Mouse (Mus musculus): ENCODE measurements at regions not wholly inside any gene's neighbourhood (a gene's known extent, or its start where the extent isn't known, plus 50 kb on each side); places are given as distances from the start of the nearest gene placed in this dataset.

DNA sequence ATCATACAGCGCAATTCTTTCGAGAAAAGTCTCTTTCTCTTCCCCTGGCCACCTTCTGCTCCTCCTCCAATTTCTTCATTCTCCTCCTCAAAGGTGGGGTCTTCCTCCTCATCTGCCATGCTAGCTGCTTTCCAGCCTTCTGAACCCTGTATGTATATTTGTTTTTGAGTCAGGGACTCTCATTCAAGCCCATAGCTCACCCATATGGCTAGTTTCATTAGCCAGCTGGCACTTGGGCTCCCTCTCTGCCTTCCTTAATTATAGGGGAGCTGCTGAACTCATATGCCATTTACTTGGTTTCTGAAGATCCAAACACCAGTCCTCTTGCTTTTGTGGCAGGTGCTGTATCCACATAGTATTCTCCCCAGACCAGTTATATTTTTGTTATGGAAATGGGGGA, 160.8 kb upstream of the Otx2 start:
- Histone ChIP-seq H3K9me3 (replicated peaks; ENCODE audit: control insufficient read depth, low read length) (no peaks in the 10 kb centered on the region), H3K27ac (ENCODE audit: low read length) (no peak overlapping the region), H3K4me3 (ENCODE audit: low read depth, low read length) (no peak overlapping the region), H3K4me2 (ENCODE audit: low read depth, low read length) (no peak overlapping the region), H3K27me3 (ENCODE audit: control insufficient read depth, insufficient read depth, low read depth, low read length) (no peaks in the 10 kb centered on the region), H3K9ac (ENCODE audit: low read depth, low read length) (no peak overlapping the region), H3K36me3 (ENCODE audit: control insufficient read depth, insufficient read depth) (no peaks in the 10 kb centered on the region), H3K4me1 (ENCODE audit: control insufficient read depth, low read depth, low read length) (no peaks in the 10 kb centered on the region)
- 71% methylated on average over 2 of the region's 2 CpGs for WGBS (ENCODE audit: insufficient replicate concordance)
- no peak for ATAC-seq (ENCODE audit: low read depth)

DNA sequence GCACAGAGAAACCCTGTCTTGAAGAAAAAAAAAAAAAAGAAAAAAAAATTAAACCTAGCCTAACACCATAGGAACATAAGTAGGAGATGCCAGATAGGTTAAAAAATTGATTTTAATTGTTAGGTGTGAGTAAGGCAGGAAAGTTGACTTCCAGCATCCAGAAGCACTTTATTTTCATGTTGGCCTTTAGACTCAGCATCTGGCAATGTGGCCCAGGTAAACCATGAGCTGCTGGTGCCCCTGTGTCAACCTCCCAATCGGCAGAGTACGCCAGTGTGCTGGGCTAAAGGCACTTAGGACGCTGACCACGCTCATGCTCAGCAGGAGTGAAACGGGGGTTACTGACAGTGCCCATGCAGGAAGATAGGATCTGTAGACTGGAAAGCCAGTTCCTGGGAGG, 152.8 kb upstream of the Otx2 start:
- H3K9ac ChIP-seq (ENCODE audit: low read depth, low read length): no peak overlapping the region
- no peak for ATAC-seq (ENCODE audit: low read depth)
- 55% methylated on average over 5 of the region's 5 CpGs for WGBS (ENCODE audit: insufficient replicate concordance)
- H3K36me3 ChIP-seq (ENCODE audit: control insufficient read depth, insufficient read depth): no peaks in the 10 kb centered on the region
- no peaks in the 10 kb centered on the region for H3K4me1 ChIP-seq (ENCODE audit: control insufficient read depth, low read depth, low read length)
- H3K27me3 ChIP-seq (ENCODE audit: control insufficient read depth, insufficient read depth, low read depth, low read length): no peaks in the 10 kb centered on the region
- no peak overlapping the region for H3K27ac ChIP-seq (ENCODE audit: low read length)
- H3K4me3 ChIP-seq (ENCODE audit: low read depth, low read length): no peak overlapping the region
- no peak overlapping the region for H3K4me2 ChIP-seq (ENCODE audit: low read depth, low read length)
- H3K9me3 ChIP-seq (replicated peaks; ENCODE audit: control insufficient read depth, low read length): no peaks in the 10 kb centered on the region

DNA sequence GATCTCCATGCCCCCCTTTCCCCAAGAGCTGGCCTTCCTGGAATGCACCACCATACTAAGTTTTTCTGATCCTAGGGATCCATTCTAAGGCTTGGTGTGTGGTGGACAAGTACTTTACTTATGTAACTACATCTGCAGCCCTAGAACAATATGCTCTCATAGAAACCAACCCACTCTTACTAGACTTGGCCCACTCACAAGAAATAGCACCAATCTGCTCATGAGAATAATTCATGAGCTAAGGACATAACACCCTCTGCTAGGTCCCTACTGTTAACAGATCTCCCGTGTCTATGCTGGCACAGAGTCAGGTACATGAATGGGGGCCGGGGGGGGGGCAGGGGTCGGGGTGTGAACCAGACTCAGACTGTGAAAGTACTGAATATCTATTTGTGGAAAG, 150.8 kb upstream of the Otx2 start:
- no peak overlapping the region for H3K27ac ChIP-seq (ENCODE audit: low read length)
- H3K4me1 ChIP-seq (ENCODE audit: control insufficient read depth, low read depth, low read length): no peaks in the 10 kb centered on the region
- no peak overlapping the region for H3K9ac ChIP-seq (ENCODE audit: low read depth, low read length)
- no peak overlapping the region for H3K4me2 ChIP-seq (ENCODE audit: low read depth, low read length)
- no peak overlapping the region for H3K4me3 ChIP-seq (ENCODE audit: low read depth, low read length)
- WGBS (ENCODE audit: insufficient replicate concordance): 50% methylated on average over 3 of the region's 3 CpGs
- no peaks in the 10 kb centered on the region for H3K27me3 ChIP-seq (ENCODE audit: control insufficient read depth, insufficient read depth, low read depth, low read length)
- H3K9me3 ChIP-seq (replicated peaks; ENCODE audit: control insufficient read depth, low read length): no peaks in the 10 kb centered on the region
- no peaks in the 10 kb centered on the region for H3K36me3 ChIP-seq (ENCODE audit: control insufficient read depth, insufficient read depth)
- no peak for ATAC-seq (ENCODE audit: low read depth)

DNA sequence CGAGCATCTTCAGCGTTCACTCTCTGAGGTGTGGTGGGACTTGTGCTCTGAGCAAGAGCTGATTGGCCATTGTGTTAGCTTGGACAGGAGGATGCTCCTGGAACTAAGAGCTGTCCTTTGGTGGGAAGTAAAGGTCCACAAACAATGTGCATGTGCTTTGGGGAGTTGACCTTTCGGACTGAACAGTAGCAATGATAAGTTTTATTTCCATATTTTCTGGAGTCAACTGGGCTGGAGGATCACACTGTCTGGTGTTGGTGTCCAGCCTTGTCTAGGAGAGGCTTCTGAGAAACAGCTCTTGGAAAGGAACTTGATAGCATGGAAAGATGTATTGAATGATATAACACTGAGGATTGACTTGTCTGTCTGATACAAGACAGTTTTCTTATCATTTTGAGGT, 142.3 kb upstream of the Otx2 start:
- no peaks in the 10 kb centered on the region for H3K9me3 ChIP-seq (replicated peaks; ENCODE audit: control insufficient read depth, low read length)
- no peak overlapping the region for H3K4me2 ChIP-seq (ENCODE audit: low read depth, low read length)
- no peaks in the 10 kb centered on the region for H3K27me3 ChIP-seq (ENCODE audit: control insufficient read depth, insufficient read depth, low read depth, low read length)
- ATAC-seq (ENCODE audit: low read depth): no peak
- H3K27ac ChIP-seq (ENCODE audit: low read length): no peak overlapping the region
- no peaks in the 10 kb centered on the region for H3K36me3 ChIP-seq (ENCODE audit: control insufficient read depth, insufficient read depth)
- no peaks in the 10 kb centered on the region for H3K4me1 ChIP-seq (ENCODE audit: control insufficient read depth, low read depth, low read length)
- H3K9ac ChIP-seq (ENCODE audit: low read depth, low read length): no peak overlapping the region
- WGBS (ENCODE audit: insufficient replicate concordance): 46% methylated on average over 3 of the region's 3 CpGs
- H3K4me3 ChIP-seq (ENCODE audit: low read depth, low read length): no peak overlapping the region

DNA sequence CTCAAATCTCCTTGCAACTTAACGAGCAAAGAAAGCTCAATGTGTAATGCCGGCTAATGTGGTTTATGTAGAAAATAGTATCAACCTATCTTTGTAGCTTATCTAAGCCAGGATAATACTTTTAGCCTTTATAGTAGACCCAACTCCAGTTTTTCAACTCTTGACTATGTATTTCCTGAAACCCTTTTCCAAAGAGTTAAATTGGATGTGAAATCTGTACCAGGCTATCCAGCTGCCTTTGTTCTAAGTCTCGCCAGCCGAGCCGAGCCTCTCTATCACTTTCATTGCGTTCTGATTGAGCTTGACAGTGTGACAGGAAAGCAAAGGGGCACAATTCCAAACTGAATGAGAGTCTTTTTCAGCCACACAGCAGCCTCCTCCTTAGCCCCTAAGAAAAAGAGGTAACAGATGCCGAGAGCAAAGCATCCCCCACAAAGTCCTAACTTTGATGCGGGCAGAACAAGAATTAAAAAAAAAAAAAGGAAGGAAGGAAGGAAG, 141.7 kb upstream of the Otx2 start:
- H3K9ac ChIP-seq (ENCODE audit: low read depth, low read length): no peak overlapping the region
- no peak overlapping the region for H3K4me2 ChIP-seq (ENCODE audit: low read depth, low read length)
- no peaks in the 10 kb centered on the region for H3K4me1 ChIP-seq (ENCODE audit: control insufficient read depth, low read depth, low read length)
- H3K9me3 ChIP-seq (replicated peaks; ENCODE audit: control insufficient read depth, low read length): no peaks in the 10 kb centered on the region
- no peak for ATAC-seq (ENCODE audit: low read depth)
- no peak overlapping the region for H3K4me3 ChIP-seq (ENCODE audit: low read depth, low read length)
- H3K27ac ChIP-seq (ENCODE audit: low read length): no peak overlapping the region
- WGBS (ENCODE audit: insufficient replicate concordance): 73% methylated on average over 8 of the region's 8 CpGs
- H3K27me3 ChIP-seq (ENCODE audit: control insufficient read depth, insufficient read depth, low read depth, low read length): no peaks in the 10 kb centered on the region
- no peaks in the 10 kb centered on the region for H3K36me3 ChIP-seq (ENCODE audit: control insufficient read depth, insufficient read depth)

DNA sequence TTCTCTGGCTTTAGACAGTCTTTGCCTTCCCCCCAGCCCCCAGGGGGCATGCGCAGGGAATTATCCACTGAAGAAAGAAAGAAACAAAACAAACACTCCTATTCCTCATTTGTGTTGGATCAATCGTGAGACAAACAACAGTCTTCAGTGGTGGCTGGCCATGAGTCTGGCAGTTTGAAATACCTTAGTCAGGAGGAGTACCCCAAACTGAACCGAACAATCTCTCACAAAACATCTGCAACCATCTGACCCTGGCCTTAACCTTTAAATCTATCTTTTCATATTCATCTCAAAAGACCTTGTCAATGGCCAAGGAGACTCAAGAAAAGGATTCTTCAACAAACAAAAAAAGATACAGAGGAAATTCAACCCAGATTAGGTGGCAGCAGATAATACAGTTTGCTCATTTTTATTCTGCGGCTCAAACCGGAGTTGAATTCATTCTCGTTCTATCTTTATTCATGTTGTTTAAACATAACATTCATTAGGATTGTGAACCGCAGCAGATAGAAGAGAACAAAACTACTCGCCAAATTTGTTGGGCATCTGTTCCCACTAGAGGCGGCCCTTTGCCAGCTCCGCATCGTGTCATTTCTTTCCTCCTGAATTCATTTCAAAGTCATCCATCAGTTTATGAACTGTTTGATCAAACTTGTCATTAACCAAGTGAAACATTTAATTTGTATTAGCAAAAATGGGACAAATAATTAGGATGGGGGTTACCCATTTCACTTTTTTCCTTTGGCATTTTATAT, 139.3 kb upstream of the Otx2 start:
- H3K4me2 ChIP-seq (ENCODE audit: low read depth, low read length): no peak overlapping the region
- H3K27me3 ChIP-seq (ENCODE audit: control insufficient read depth, insufficient read depth, low read depth, low read length): no peaks in the 10 kb centered on the region
- no peaks in the 10 kb centered on the region for H3K36me3 ChIP-seq (ENCODE audit: control insufficient read depth, insufficient read depth)
- no peak for ATAC-seq (ENCODE audit: low read depth)
- H3K27ac ChIP-seq (ENCODE audit: low read length): no peak overlapping the region
- no peak overlapping the region for H3K4me3 ChIP-seq (ENCODE audit: low read depth, low read length)
- H3K9me3 ChIP-seq (replicated peaks; ENCODE audit: control insufficient read depth, low read length): no peaks in the 10 kb centered on the region
- no peaks in the 10 kb centered on the region for H3K4me1 ChIP-seq (ENCODE audit: control insufficient read depth, low read depth, low read length)
- 69% methylated on average over 11 of the region's 11 CpGs for WGBS (ENCODE audit: insufficient replicate concordance)
- H3K9ac ChIP-seq (ENCODE audit: low read depth, low read length): no peak overlapping the region

DNA sequence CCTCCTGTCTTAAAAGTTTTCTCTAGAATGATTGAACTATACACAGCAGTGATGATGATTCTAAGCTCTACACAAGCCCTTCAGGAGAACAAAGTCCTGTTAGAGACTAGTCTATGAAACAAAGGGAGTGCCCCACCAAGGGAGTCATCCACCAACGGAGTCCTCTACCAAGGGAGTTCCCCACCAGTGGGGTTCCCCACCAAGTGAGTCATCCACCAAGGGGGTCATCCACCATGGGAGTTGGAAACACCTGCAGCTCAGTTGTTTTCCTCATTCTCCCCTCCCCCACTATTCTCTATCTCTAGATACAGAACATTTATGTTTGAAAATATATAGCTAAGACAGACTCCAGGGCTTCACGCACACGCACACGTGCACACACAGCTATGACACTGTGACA, 130.5 kb upstream of the Otx2 start:
- Histone ChIP-seq H3K9me3 (replicated peaks; ENCODE audit: control insufficient read depth, low read length) (no peaks in the 10 kb centered on the region), H3K4me2 (ENCODE audit: low read depth, low read length) (no peak overlapping the region), H3K27me3 (ENCODE audit: control insufficient read depth, insufficient read depth, low read depth, low read length) (no peaks in the 10 kb centered on the region), H3K4me3 (ENCODE audit: low read depth, low read length) (no peak overlapping the region), H3K36me3 (ENCODE audit: control insufficient read depth, insufficient read depth) (no peaks in the 10 kb centered on the region), H3K9ac (ENCODE audit: low read depth, low read length) (no peak overlapping the region), H3K4me1 (ENCODE audit: control insufficient read depth, low read depth, low read length) (no peaks in the 10 kb centered on the region), H3K27ac (ENCODE audit: low read length) (no peak overlapping the region)
- WGBS (ENCODE audit: insufficient replicate concordance): 67% methylated on average over 4 of the region's 4 CpGs
- ATAC-seq (ENCODE audit: low read depth): no peak

DNA sequence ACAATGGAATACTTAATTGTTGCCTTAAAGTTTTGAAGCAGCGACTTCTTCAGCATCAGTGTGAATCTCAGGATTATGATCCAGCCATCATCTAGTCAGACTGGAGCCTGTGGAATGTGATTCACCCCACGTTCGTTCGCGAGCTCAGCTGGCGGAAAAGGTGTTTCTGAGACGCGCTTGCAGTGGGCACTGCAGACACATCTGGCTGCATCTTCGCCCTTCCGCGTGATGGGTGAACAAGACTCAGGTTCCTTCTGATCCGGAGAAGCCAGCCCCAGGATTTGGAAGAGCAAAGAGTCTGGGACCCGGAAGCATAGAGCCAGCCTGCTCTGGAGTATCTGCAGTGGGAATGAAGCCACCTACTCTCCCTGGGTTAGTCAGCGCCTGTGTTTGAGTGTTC, 127.7 kb upstream of the Otx2 start:
- H3K9ac ChIP-seq (ENCODE audit: low read depth, low read length): no peak overlapping the region
- no peaks in the 10 kb centered on the region for H3K36me3 ChIP-seq (ENCODE audit: control insufficient read depth, insufficient read depth)
- no peaks in the 10 kb centered on the region for H3K9me3 ChIP-seq (replicated peaks; ENCODE audit: control insufficient read depth, low read length)
- no peak for ATAC-seq (ENCODE audit: low read depth)
- H3K27me3 ChIP-seq (ENCODE audit: control insufficient read depth, insufficient read depth, low read depth, low read length): no peaks in the 10 kb centered on the region
- H3K4me3 ChIP-seq (ENCODE audit: low read depth, low read length): no peak overlapping the region
- H3K4me2 ChIP-seq (ENCODE audit: low read depth, low read length): no peak overlapping the region
- WGBS (ENCODE audit: insufficient replicate concordance): 48% methylated on average over 14 of the region's 14 CpGs
- no peaks in the 10 kb centered on the region for H3K4me1 ChIP-seq (ENCODE audit: control insufficient read depth, low read depth, low read length)
- no peak overlapping the region for H3K27ac ChIP-seq (ENCODE audit: low read length)

DNA sequence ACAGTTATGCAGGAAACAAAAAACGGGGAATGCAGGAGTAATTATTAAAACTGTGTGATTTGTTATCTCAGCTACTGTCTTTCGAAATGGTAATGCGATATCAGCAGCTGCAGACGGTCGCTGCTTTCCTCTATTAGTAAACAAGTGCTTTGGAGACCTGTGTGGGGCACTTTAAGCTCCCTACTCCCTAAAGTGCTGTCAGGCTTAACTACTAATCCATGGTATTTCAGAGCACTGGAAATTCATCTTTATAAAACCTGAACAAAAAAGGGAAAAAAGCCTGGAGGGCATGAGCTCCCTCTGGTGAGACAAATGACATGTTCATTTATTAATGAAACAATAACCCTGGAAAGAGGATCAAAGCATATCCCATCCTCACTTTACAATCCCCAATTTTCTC, 127.2 kb upstream of the Otx2 start:
- 21% methylated on average over 5 of the region's 5 CpGs for WGBS (ENCODE audit: insufficient replicate concordance)
- Histone ChIP-seq H3K4me1 (ENCODE audit: control insufficient read depth, low read depth, low read length) (no peaks in the 10 kb centered on the region), H3K27me3 (ENCODE audit: control insufficient read depth, insufficient read depth, low read depth, low read length) (no peaks in the 10 kb centered on the region), H3K36me3 (ENCODE audit: control insufficient read depth, insufficient read depth) (no peaks in the 10 kb centered on the region), H3K27ac (ENCODE audit: low read length) (no peak overlapping the region), H3K4me3 (ENCODE audit: low read depth, low read length) (no peak overlapping the region), H3K9ac (ENCODE audit: low read depth, low read length) (no peak overlapping the region), H3K9me3 (replicated peaks; ENCODE audit: control insufficient read depth, low read length) (no peaks in the 10 kb centered on the region), H3K4me2 (ENCODE audit: low read depth, low read length) (no peak overlapping the region)
- ATAC-seq (ENCODE audit: low read depth): no peak

Data from liver, embryonic 16.5 days (tissue).